Mouse (Mus musculus) liver, embryonic 13.5 days (tissue): ENCODE results near the gene Nop53. TPM values are rescaled to one million over a fixed set of nuclear protein-coding genes. Genes with fewer than 3 reads are reported as not detected.

ENCODE experiments used
- ATAC-seq: fragments of 200-750 bp; cut with Nextera tagmentation; 2 replicates; pipeline ENCODE4 v1.8.0; 2017; ENCODE audit warnings: low read depth, mild to moderate bottlenecking, moderate number of reproducible peaks, moderate library complexity
- DNase-seq: peaks from one replicate; pipeline ENCODE4 v3.0.0; 2022
- H3K27ac ChIP-seq: fragments of 300-500 bp; sonication (generic); 2 replicates; pipeline ENCODE4 v1.5.1; 2015; ENCODE audit warnings: moderate library complexity, mild to moderate bottlenecking, inconsistent platforms
- H3K27me3 ChIP-seq: fragments of 300-500 bp; sonication (generic); 2 replicates; pipeline ENCODE4 v1.6.1; 2015; ENCODE audit warnings: mild to moderate bottlenecking, inconsistent platforms
- H3K36me3 ChIP-seq: fragments of 300-500 bp; sonication (generic); 2 replicates; pipeline ENCODE4 v1.6.1; 2015; ENCODE audit warnings: mild to moderate bottlenecking, inconsistent platforms
- H3K4me1 ChIP-seq: fragments of 300-500 bp; sonication (generic); replicated peaks from 2 replicates; pipeline ENCODE4 v1.6.1; 2015; ENCODE audit warnings: inconsistent platforms
- H3K4me2 ChIP-seq: fragments of 300-500 bp; sonication (generic); 2 replicates; pipeline ENCODE4 v1.6.1; 2015; ENCODE audit warnings: inconsistent platforms, mild to moderate bottlenecking, moderate library complexity
- H3K4me3 ChIP-seq: fragments of 300-500 bp; sonication (generic); replicated peaks from 2 replicates; pipeline ENCODE4 v1.5.1; 2015; ENCODE audit warnings: mild to moderate bottlenecking, inconsistent platforms
- H3K9ac ChIP-seq: fragments of 300-500 bp; sonication (generic); 2 replicates; pipeline ENCODE4 v1.6.1; 2015; ENCODE audit warnings: mild to moderate bottlenecking, inconsistent platforms
- H3K9me3 ChIP-seq: fragments of 300-500 bp; sonication (generic); replicated peaks from 2 replicates; pipeline ENCODE4 v1.6.1; 2016; ENCODE audit warnings: inconsistent platforms
- WGBS: fragments of 180-500 bp; shearing (Covaris S2); methylation state at CpG from one replicate; pipeline ENCODE4 v1.1.7; 2015; ENCODE audit not compliant: insufficient replicate concordance; 5-methylcytosine and 5-hydroxymethylcytosine counted together
- polyA plus RNA-seq: library from polyadenylated mRNA; unstranded; fragments of >200 nt; fragmentation: Nextera tagmentation; extraction: Ambion mirVana; gene quantifications from 2 replicates; pipeline ENCODE4 v1.2.1, GENCODE M21; 2015

The Nop53 gene
- polyA plus RNA-seq, 1 experiment from 2014 or later, result 122 TPM

DNA sequence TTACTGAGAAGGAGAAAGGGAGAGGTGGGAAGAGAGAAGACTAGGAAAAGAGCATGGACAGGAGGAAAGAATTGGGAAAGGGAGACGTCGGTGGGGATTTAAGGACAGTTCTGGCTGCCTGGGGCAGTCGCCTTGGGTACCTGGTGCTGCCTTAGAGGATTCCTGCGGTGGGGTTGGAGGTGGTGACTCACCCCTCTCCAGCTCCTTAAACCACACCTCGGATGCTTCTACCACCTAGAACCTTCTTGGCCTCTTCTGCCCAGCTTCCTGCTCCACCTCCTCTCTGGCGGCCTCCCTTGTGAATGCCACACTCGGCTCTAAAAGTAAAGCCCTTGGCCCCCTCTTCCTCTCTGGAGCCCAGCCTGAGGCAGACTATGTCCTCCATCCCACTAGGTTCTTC, 9.6 kb upstream of the Nop53 start:
- ATAC-seq, result no peak
- H3K4me3 ChIP-seq, result peak overlapping the region; percentile 51
- DNase-seq, result no peak
- peaks cover 55% of the 10 kb centered on the region for H3K4me1 ChIP-seq
- H3K4me2 ChIP-seq, result peak overlapping the region; percentile 78
- peak overlapping the region; percentile 69; the same call in 1 of the 2 replicates for H3K27ac ChIP-seq
- peak overlapping the region; percentile 60 for H3K9ac ChIP-seq
- WGBS, result 9% methylated on average over 7 of the region's 7 CpGs
- peaks cover 18% of the 10 kb centered on the region for H3K27me3 ChIP-seq
- H3K9me3 ChIP-seq, result peaks cover 3% of the 10 kb centered on the region; the same call in 1 of the 2 replicates
- 0 out of 2 replicates have a peak, but pooled peaks cover 7% of the 10 kb centered on the region for H3K36me3 ChIP-seq

DNA sequence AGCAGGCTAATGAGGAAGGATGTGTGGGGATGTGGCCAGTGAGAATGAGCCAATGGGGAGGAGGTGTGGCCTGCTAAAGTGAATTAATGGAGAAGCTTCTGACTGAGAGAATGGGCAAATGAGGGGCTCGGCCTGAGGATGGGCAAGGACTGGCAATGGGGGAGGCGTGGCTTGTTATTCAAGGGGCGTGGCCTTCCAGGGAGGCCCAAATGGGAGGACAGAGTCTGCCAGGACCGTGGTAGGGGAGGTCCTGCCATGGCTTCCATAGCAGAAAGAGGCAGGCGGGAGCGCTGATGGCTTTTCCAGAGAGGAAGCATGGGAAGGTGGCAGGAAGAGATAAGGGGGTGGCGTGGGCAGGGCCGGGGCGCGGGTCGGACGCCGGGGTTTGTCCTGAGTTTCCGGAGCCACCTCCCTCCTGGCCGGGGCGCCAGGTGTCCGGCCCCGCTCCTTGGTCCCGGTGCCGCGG, 9.1 kb upstream of the Nop53 start:
- Histone ChIP-seq H3K27me3 (peaks cover 22% of the 10 kb centered on the region), H3K27ac (peak overlapping the region; percentile 69), H3K4me2 (peak overlapping the region; percentile 78), H3K4me1 (peaks cover 60% of the 10 kb centered on the region), H3K4me3 (peak overlapping the region; percentile 51), H3K9me3 (peaks cover 3% of the 10 kb centered on the region; the same call in 1 of the 2 replicates), H3K9ac (peak overlapping the region; percentile 60), H3K36me3 (0 out of 2 replicates have a peak, but pooled peaks cover 7% of the 10 kb centered on the region)
- peak; percentile 74 for DNase-seq
- ATAC-seq, result peak; percentile 62
- 4% methylated on average over 21 of the region's 21 CpGs for WGBS

DNA sequence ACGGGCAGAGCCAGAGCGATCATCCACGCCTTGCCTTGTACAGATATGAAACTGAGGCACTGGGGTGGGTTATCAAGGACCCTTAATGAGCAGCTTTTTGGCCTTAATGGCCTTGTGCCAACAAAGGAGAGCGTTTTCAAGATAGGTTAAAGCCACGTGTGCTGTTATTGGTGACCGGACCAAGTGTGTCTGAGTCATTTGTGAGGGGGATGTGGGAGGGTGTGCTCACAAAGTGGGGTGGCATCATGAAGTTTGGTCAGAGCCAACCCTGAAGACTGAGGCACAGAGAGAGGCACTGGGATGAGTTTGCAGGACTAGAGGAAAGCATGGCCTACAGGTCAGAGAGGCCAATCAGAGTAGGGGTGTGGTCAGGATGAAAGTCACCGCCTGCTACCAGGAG, 8.6 kb upstream of the Nop53 start:
- peak overlapping the region; percentile 69 for H3K27ac ChIP-seq
- H3K9ac ChIP-seq, result 0 out of 2 replicates have a peak overlapping the region, but pooled peaks have one; percentile 60
- H3K27me3 ChIP-seq, result peaks cover 25% of the 10 kb centered on the region
- H3K9me3 ChIP-seq, result peaks cover 3% of the 10 kb centered on the region; the same call in 1 of the 2 replicates
- peak; percentile 71 for ATAC-seq
- WGBS, result 23% methylated on average over 7 of the region's 7 CpGs
- peak; percentile 37 for DNase-seq
- 0 out of 2 replicates have a peak, but pooled peaks cover 7% of the 10 kb centered on the region for H3K36me3 ChIP-seq
- H3K4me3 ChIP-seq, result peak overlapping the region; percentile 51; the same call in 1 of the 2 replicates
- H3K4me1 ChIP-seq, result peaks cover 66% of the 10 kb centered on the region
- peak overlapping the region; percentile 78 for H3K4me2 ChIP-seq

DNA sequence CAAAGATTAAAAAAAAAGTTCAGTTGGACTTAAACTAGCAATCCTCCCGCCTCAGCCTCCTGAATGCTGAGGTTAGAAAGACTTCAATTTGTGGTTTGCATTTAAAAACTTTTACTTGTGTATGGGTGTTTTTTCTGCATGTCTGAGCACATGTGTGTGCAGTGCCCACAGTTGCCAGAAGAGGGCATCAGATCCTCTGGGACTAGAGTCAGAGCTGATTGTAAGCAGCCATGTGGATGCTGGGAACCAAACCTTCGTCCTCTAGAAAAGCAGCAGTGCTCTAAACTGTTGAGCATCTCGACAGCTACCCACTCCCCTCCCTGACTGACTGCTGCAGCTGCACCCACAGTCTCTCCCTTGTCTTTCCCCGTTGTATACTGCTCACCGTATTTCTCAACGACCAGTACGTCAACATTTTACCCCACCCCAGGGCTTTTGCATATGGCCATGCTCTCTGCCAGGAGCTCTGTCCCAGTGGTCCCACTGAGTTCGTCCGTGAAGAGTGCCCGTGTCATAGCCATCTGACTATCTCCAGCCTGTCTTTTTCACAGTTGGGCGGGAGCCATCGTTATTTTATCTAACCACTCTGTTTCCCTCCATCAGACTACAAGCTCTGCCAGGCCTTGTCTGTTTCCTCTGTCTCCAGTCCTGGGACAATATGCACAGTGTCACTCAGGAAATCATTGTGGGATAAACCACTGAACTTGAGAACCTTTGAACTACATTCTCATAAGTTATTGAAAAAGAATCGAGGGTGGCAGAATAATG, 7.6 kb upstream of the Nop53 start:
- DNase-seq, result peak; percentile 43
- Histone ChIP-seq H3K4me1 (peaks cover 76% of the 10 kb centered on the region), H3K4me3 (no peak overlapping the region)

DNA sequence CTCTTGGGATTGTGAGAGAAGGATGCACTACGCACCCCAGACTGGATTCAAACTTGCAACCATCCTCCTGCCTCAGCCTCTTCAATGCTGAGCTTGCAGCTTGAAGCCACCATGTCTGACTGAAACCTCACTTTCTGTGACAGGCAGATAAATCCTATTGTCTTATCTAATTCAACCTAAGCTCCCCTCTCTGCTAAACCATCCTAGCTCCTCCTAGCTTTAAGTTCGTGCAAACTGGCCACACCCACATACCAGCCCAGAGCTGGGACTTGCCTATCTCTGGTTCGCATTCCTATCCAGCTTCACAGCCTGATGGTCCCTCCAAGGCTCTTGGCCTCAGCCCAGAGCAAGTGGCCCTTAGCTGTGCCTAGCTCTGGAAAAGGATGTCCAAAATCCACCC, 6.5 kb upstream of the Nop53 start:
- Histone ChIP-seq H3K4me3 (no peak overlapping the region), H3K9me3 (peaks cover 3% of the 10 kb centered on the region; the same call in 1 of the 2 replicates), H3K36me3 (0 out of 2 replicates have a peak, but pooled peaks cover 7% of the 10 kb centered on the region), H3K27ac (peak overlapping the region; percentile 69), H3K9ac (peak overlapping the region; percentile 40; the same call in 1 of the 2 replicates), H3K4me1 (peaks cover 86% of the 10 kb centered on the region), H3K27me3 (peaks cover 21% of the 10 kb centered on the region), H3K4me2 (peak overlapping the region; percentile 25)
- DNase-seq (peak; percentile 82), ATAC-seq (peak; percentile 85)
- 24% methylated on average over 3 of the region's 3 CpGs for WGBS

More for the DNA sequence above, 7.6 kb upstream of the Nop53 start:
- peaks cover 3% of the 10 kb centered on the region; the same call in 1 of the 2 replicates for H3K9me3 ChIP-seq
- H3K36me3 ChIP-seq, result 0 out of 2 replicates have a peak, but pooled peaks cover 7% of the 10 kb centered on the region
- no peak for ATAC-seq
- 40% methylated on average over 13 of the region's 13 CpGs for WGBS
- H3K9ac ChIP-seq, result no peak overlapping the region
- H3K27ac ChIP-seq, result peak overlapping the region; percentile 69
- 0 out of 2 replicates have a peak overlapping the region, but pooled peaks have one; percentile 78 for H3K4me2 ChIP-seq
- peaks cover 25% of the 10 kb centered on the region for H3K27me3 ChIP-seq

DNA sequence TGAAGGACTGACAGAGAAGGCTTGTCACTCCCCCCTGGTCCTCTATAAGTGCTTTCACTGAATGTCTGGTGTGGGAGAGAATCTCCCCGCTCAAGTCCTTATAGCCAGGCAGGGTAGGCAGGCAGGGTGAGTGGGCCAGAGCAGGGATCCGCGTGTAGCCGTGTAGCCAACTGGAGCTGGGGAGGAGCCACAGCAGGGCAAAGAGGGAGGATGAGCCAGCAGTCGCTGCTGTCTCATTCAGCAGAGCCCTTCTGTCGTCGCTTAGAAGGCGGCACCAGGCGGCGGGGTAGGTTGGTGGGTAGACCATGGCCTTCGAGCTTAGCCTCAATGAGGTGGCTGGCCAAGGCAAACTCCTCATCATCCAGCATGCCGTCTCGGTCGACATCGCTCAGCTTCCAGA, 4.1 kb upstream of the Nop53 start:
- H3K27me3 ChIP-seq, result peaks cover 9% of the 10 kb centered on the region; the same call in 1 of the 2 replicates
- no peak overlapping the region for H3K4me2 ChIP-seq
- no peak overlapping the region for H3K4me3 ChIP-seq
- ATAC-seq, result no peak
- no peak for DNase-seq
- peaks cover 91% of the 10 kb centered on the region for H3K4me1 ChIP-seq
- H3K9ac ChIP-seq, result no peak overlapping the region
- peaks cover 3% of the 10 kb centered on the region; the same call in 1 of the 2 replicates for H3K9me3 ChIP-seq
- H3K27ac ChIP-seq, result no peak overlapping the region
- H3K36me3 ChIP-seq, result peaks cover 3% of the 10 kb centered on the region; the same call in 1 of the 2 replicates
- WGBS, result 78% methylated on average over 15 of the region's 15 CpGs

DNA sequence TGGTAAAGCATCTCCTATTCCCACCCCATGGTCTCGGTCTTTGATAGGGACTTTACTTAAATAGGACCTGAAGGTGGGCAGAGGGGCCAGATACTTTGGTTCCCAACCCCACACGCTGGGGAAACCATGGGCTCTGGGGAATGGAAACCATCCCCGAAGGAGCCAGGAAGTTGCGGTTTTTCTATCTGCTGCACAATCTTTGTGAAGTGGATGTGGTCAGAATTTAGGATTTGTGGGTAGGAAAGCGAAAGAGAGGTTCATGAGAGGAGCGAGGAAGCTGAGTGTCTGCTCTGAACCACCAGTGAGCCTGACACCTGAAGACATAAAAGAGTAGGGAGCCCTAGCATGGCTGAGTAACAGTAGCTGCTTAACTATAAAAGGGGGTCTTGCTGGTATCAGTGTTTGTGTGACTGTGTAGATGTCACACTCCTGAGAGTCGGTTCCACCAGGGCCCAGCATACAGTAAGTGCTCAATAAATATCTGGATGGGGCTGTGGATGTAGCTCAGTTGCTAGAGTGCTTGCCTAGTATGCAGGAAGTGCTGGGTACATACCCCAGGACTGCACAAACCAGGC, 3.4 kb upstream of the Nop53 start:
- peaks cover 10% of the 10 kb centered on the region for H3K36me3 ChIP-seq
- no peak overlapping the region for H3K4me3 ChIP-seq
- H3K27me3 ChIP-seq, result peaks cover 9% of the 10 kb centered on the region; the same call in 1 of the 2 replicates
- H3K4me2 ChIP-seq, result peak overlapping the region; percentile 75
- no peak overlapping the region for H3K9ac ChIP-seq
- H3K4me1 ChIP-seq, result peaks cover 91% of the 10 kb centered on the region
- no peak for ATAC-seq
- WGBS, result 34% methylated on average over 7 of the region's 7 CpGs
- peaks cover 3% of the 10 kb centered on the region; the same call in 1 of the 2 replicates for H3K9me3 ChIP-seq
- no peak overlapping the region for H3K27ac ChIP-seq
- DNase-seq, result no peak

DNA sequence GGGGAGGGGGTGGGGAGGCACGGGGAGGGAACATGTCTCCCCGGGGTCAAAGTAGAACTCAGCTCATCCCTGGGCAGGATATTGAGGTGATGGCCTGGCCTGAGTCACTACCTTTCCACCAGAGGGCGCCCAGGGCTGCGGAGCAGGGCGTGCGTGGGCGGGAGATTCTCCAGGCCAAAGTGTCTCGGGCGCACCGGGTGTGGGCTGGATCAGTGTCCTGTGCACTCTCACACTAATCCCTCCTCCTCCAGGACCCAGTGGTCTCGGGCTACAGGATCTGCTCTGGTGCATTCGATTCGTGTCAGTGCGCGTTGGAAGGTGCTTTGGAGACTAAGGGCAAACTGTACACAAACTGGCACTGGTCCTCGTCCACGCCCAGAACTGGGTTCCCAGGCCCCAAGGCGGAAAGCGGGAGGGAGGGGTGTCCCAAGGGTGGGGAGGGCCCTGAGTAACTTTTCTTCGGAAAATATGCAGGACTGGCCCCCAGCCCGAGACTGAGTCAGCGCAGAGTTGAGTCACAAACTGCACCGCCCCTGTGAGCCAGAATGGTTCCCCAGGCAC, 2.6 kb upstream of the Nop53 start:
- Histone ChIP-seq H3K9me3 (peaks cover 3% of the 10 kb centered on the region; the same call in 1 of the 2 replicates), H3K36me3 (peaks cover 18% of the 10 kb centered on the region), H3K4me3 (peak overlapping the region; percentile 44), H3K27me3 (peaks cover 9% of the 10 kb centered on the region; the same call in 1 of the 2 replicates), H3K27ac (peak overlapping the region; percentile 87), H3K9ac (peak overlapping the region; percentile 70), H3K4me1 (peaks cover 88% of the 10 kb centered on the region), H3K4me2 (peak overlapping the region; percentile 75)
- peak; percentile 65 for ATAC-seq
- 3% methylated on average over 23 of the region's 23 CpGs for WGBS
- peak; percentile 79 for DNase-seq

DNA sequence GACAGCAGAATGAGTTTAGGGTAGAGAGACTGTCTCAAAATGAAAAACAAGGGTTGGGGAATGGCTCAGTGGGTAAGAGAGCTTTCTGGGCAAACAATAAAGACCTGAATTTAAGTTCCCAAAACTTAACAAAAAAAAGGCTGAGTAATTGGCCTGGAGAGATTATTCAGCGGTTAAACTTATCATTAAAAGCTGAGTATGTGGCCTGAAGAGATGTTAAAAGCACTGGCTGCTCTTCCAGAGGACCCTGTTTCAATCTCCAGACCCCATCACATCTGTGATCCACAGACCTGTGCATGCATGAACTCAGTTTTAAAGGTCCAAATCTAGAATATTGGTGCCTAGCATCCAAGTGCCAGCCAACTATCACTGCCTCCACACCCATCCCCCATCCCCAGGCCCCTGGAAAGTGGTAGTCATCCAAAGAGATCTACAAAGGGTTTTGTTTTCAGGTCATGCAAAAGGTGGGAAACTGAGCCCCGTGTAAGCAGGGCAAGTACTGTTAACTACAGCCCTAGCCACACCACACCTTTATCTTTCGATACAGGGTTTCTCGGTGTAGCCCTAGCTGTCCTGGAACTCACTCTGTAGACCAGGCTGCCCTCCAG, 1.9 kb upstream of the Nop53 start:
- Histone ChIP-seq H3K9me3 (no peaks in the 10 kb centered on the region), H3K4me1 (peaks cover 84% of the 10 kb centered on the region), H3K4me2 (peak overlapping the region; percentile 75), H3K27me3 (peaks cover 9% of the 10 kb centered on the region; the same call in 1 of the 2 replicates), H3K4me3 (no peak overlapping the region), H3K36me3 (peaks cover 22% of the 10 kb centered on the region), H3K27ac (peak overlapping the region; percentile 87), H3K9ac (0 out of 2 replicates have a peak overlapping the region, but pooled peaks have one; percentile 70)
- no peak for ATAC-seq
- WGBS, result 25% methylated on average over 4 of the region's 4 CpGs
- DNase-seq, result no peak

DNA sequence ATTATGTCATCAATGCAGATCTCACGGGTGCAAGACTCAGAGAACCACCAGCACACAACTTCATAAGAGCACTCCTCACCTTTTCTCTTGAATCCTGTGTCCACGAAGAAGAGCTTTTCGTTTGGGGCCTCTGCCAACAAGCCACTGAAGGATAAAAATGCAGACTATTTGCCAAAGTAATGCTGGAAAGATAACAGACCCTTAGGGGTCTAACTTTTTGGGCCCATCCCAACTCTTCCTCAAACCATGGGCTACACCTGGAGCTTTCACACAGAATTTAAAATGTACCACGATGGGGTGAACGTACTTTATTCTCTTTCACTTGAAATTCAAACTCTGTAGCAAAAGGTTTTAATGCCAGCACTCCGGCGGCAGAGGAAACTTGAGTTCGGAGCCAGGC, 663 bp downstream of the Nop53 start:
- ATAC-seq (no peak), DNase-seq (no peak)
- Histone ChIP-seq H3K36me3 (peaks cover 48% of the 10 kb centered on the region), H3K9me3 (no peaks in the 10 kb centered on the region), H3K27me3 (peaks cover 5% of the 10 kb centered on the region; the same call in 1 of the 2 replicates), H3K4me3 (peak overlapping the region; percentile 73), H3K9ac (peak overlapping the region; percentile 78), H3K4me1 (peaks cover 60% of the 10 kb centered on the region), H3K4me2 (peak overlapping the region; percentile 89), H3K27ac (peak overlapping the region; percentile 87)
- WGBS, result 2% methylated on average over 8 of the region's 8 CpGs
